Mouse (Mus musculus): Measurements from ENCODE around the gene Gm19684. TPM values are rescaled to one million over a fixed set of nuclear protein-coding genes. Genes with fewer than 3 reads are reported as not detected.

Gene Gm19684
- polyA plus RNA-seq (2015; fragmentation: Illumina TruSeq; extraction: RNeasy Lipid Tissue Mini Kit (QIAGEN cat#74804); ENCODE audit: insufficient read depth, low replicate concordance) = 1.1 TPM

GRCm38 (mm10) chr17:36121352-36122020 lies at the start of gene Gm19684:
Gm19684 (plus strand) TSS chr17:36121678.

DNA sequence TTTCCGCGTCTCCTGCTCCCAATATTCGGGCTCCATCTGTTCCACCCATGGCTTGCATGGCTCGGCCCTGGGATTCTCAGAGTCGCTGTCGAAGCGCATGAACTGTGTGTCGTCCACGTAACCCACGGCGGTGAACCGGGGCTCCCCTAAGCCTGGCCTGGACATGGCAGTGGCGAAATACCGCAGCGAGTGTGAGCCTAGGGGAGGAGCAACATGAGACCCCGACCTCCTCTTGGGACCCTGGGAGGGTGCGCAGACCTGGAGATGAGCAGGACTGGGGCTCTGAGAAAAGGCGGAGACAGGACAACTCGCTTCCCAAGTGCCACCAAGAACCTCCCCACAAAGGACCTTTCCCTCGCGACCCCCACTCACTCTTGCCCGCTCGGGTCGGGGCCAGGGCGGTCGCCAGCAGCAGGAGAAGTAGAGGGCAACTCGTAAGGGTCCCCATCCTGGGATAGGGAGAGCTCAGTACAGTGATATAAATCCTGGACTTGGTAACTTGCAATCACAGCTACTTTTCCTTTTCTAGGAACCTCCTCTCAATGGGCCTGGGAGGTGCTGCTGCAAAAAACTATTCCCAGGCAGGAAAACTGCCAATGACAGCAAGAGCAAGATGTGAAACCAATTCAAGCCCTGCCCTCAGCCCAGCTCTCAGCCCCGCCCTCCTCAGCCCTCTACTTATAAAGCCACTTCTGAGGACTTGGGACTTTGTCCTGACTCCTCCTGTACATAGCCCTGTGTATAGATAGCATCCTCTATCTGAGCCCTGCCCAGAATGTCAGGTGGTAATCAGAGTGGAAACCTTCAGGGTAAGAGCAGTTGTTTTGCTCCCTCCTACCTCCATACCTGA lies 7.7 kb downstream of the Gm19684 start, which contains the start of gene Gm7030:
Gene Gm7030 (minus strand): TSS at position 458 of the 850 bp plus-strand sequence.

DNA sequence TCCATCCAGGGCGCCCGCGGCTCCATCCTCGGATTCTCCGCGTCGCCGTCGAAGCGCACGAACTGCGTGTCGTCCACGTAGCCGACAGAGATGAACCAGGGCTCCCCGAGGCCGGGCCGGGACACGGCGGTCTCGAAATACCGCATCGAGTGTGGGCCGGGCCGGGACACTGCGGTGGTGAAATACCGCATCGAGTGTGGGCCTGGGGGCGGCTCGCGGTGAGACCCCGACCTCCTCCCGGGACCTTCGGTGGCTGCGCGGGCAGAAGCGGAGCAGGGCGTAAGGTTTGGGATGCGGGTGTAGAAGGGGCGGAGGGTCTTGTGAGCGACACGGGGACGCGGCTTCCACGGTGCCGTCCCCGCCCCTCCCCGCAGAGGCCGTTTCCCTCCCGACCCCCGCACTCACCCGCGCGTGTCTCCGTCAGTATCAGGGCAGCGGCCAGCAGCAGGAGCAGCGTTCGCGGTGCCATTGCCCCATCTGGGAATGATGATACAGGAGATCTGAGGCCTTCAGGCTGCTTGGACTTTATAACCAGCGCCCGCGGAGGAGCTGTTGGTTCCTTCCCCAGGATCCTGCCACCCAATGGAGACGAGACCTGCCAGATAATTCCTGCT lies 46.7 kb downstream of the Gm19684 start, which contains the start of gene Gm8909:
Gene Gm8909 (minus strand): TSS at position 499 of the 614 bp plus-strand sequence.

Other genes with a start within 250 kb of the Gm19684 start
- gene Dhx16, start 241.9 kb upstream of the Gm19684 start, polyA plus RNA-seq (2015; fragmentation: Illumina TruSeq; extraction: RNeasy Lipid Tissue Mini Kit (QIAGEN cat#74804); ENCODE audit: insufficient read depth, low replicate concordance) = 124 TPM
- 29.9 TPM for gene 2310061I04Rik, start 224.2 kb upstream of the Gm19684 start, polyA plus RNA-seq (2015; fragmentation: Illumina TruSeq; extraction: RNeasy Lipid Tissue Mini Kit (QIAGEN cat#74804); ENCODE audit: insufficient read depth, low replicate concordance)
- gene Atat1, start 211.6 kb upstream of the Gm19684 start, polyA plus RNA-seq (2015; fragmentation: Illumina TruSeq; extraction: RNeasy Lipid Tissue Mini Kit (QIAGEN cat#74804); ENCODE audit: insufficient read depth, low replicate concordance) = 15.8 TPM
- gene Mrps18b, start 205.3 kb upstream of the Gm19684 start, polyA plus RNA-seq (2015; fragmentation: Illumina TruSeq; extraction: RNeasy Lipid Tissue Mini Kit (QIAGEN cat#74804); ENCODE audit: insufficient read depth, low replicate concordance) = 63.0 TPM
- 32.2 TPM for gene Ppp1r10, start 205.2 kb upstream of the Gm19684 start, polyA plus RNA-seq (2015; fragmentation: Illumina TruSeq; extraction: RNeasy Lipid Tissue Mini Kit (QIAGEN cat#74804); ENCODE audit: insufficient read depth, low replicate concordance)
- 133 TPM for gene Abcf1, start 151.9 kb upstream of the Gm19684 start, polyA plus RNA-seq (2015; fragmentation: Illumina TruSeq; extraction: RNeasy Lipid Tissue Mini Kit (QIAGEN cat#74804); ENCODE audit: insufficient read depth, low replicate concordance)
- gene Gnl1, start 141.8 kb upstream of the Gm19684 start, polyA plus RNA-seq (2015; fragmentation: Illumina TruSeq; extraction: RNeasy Lipid Tissue Mini Kit (QIAGEN cat#74804); ENCODE audit: insufficient read depth, low replicate concordance) = 19.0 TPM
- 29.2 TPM for gene Prr3, start 141.4 kb upstream of the Gm19684 start, polyA plus RNA-seq (2015; fragmentation: Illumina TruSeq; extraction: RNeasy Lipid Tissue Mini Kit (QIAGEN cat#74804); ENCODE audit: insufficient read depth, low replicate concordance)
- 80.5 TPM for gene H2-T24, start 101.1 kb upstream of the Gm19684 start, polyA plus RNA-seq (2015; fragmentation: Illumina TruSeq; extraction: RNeasy Lipid Tissue Mini Kit (QIAGEN cat#74804); ENCODE audit: insufficient read depth, low replicate concordance)
- 186 TPM for gene H2-T23, start 88.8 kb upstream of the Gm19684 start, polyA plus RNA-seq (2015; fragmentation: Illumina TruSeq; extraction: RNeasy Lipid Tissue Mini Kit (QIAGEN cat#74804); ENCODE audit: insufficient read depth, low replicate concordance)
- 124 TPM for gene H2-T22, start 78.9 kb upstream of the Gm19684 start, polyA plus RNA-seq (2015; fragmentation: Illumina TruSeq; extraction: RNeasy Lipid Tissue Mini Kit (QIAGEN cat#74804); ENCODE audit: insufficient read depth, low replicate concordance)
- 0.25 TPM for gene Gm6034, start 78.7 kb upstream of the Gm19684 start, polyA plus RNA-seq (2015; fragmentation: Illumina TruSeq; extraction: RNeasy Lipid Tissue Mini Kit (QIAGEN cat#74804); ENCODE audit: insufficient read depth, low replicate concordance)
- gene Gm11127, start 63.3 kb upstream of the Gm19684 start, polyA plus RNA-seq (2015; fragmentation: Illumina TruSeq; extraction: RNeasy Lipid Tissue Mini Kit (QIAGEN cat#74804); ENCODE audit: insufficient read depth, low replicate concordance) = not detected
- gene Gm7030, start 7.7 kb downstream of the Gm19684 start, polyA plus RNA-seq (2015; fragmentation: Illumina TruSeq; extraction: RNeasy Lipid Tissue Mini Kit (QIAGEN cat#74804); ENCODE audit: insufficient read depth, low replicate concordance) = not detected
- not detected for gene Gm8909, start 46.9 kb downstream of the Gm19684 start, polyA plus RNA-seq (2015; fragmentation: Illumina TruSeq; extraction: RNeasy Lipid Tissue Mini Kit (QIAGEN cat#74804); ENCODE audit: insufficient read depth, low replicate concordance)
- not detected for gene H2-T3, start 68.6 kb downstream of the Gm19684 start, polyA plus RNA-seq (2015; fragmentation: Illumina TruSeq; extraction: RNeasy Lipid Tissue Mini Kit (QIAGEN cat#74804); ENCODE audit: insufficient read depth, low replicate concordance)
- gene Rpp21, start 136.4 kb downstream of the Gm19684 start, polyA plus RNA-seq (2015; fragmentation: Illumina TruSeq; extraction: RNeasy Lipid Tissue Mini Kit (QIAGEN cat#74804); ENCODE audit: insufficient read depth, low replicate concordance) = 25.3 TPM
- gene Trim39, start 150.6 kb downstream of the Gm19684 start, polyA plus RNA-seq (2015; fragmentation: Illumina TruSeq; extraction: RNeasy Lipid Tissue Mini Kit (QIAGEN cat#74804); ENCODE audit: insufficient read depth, low replicate concordance) = 70.6 TPM
- not detected for gene H2-M10.2, start 164.8 kb downstream of the Gm19684 start, polyA plus RNA-seq (2015; fragmentation: Illumina TruSeq; extraction: RNeasy Lipid Tissue Mini Kit (QIAGEN cat#74804); ENCODE audit: insufficient read depth, low replicate concordance)
- gene H2-M10.1, start 204.5 kb downstream of the Gm19684 start, polyA plus RNA-seq (2015; fragmentation: Illumina TruSeq; extraction: RNeasy Lipid Tissue Mini Kit (QIAGEN cat#74804); ENCODE audit: insufficient read depth, low replicate concordance) = not detected
- gene H2-M10.3, start 246.7 kb downstream of the Gm19684 start, polyA plus RNA-seq (2015; fragmentation: Illumina TruSeq; extraction: RNeasy Lipid Tissue Mini Kit (QIAGEN cat#74804); ENCODE audit: insufficient read depth, low replicate concordance) = not detected